Mouse (Mus musculus): Measurements from ENCODE around the gene Otud7a. TPM values are rescaled to one million over a fixed set of nuclear protein-coding genes. Genes with fewer than 3 reads are reported as not detected.

Gene Otud7a
- polyA plus RNA-seq, 1 experiment, result 52.1 TPM

DNA sequence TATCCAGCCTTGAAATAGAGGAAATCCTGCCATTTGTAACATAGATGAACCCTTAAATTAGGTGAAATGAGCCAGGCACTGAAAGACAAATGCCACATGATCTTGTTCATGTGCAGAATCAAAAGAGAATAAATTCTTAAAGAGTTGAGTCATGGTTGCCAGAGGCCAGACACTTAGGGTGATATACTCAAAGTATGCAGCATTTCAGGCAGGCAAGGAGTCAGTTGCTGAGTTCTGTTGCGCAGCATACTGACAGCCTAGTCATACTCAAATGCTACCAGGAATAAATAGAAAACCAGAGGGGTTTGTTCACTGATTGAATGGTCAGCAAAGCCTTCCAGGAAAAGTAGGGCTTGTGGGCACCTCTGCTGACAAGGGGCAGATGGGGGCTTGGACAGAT is 160.3 kb downstream of the Otud7a start:
- H3K4me1 ChIP-seq (ENCODE audit: control insufficient read depth, insufficient read depth, low read length), result no peaks in the 10 kb centered on the region; the same call in 1 of the 2 replicates
- H3K27ac ChIP-seq (ENCODE audit: insufficient read depth, low read length), result no peak overlapping the region
- TF ChIP-seq POLR2A (IDR thresholded peaks at IDR 0.05; ENCODE audit: extremely low read depth, insufficient read depth, low read length), result no peak
- no peak for TF ChIP-seq CTCF (IDR thresholded peaks at IDR 0.05; ENCODE audit: extremely low read depth, insufficient read depth, low read length)
- H3K4me3 ChIP-seq (ENCODE audit: insufficient read depth, low read length), result no peak overlapping the region

DNA sequence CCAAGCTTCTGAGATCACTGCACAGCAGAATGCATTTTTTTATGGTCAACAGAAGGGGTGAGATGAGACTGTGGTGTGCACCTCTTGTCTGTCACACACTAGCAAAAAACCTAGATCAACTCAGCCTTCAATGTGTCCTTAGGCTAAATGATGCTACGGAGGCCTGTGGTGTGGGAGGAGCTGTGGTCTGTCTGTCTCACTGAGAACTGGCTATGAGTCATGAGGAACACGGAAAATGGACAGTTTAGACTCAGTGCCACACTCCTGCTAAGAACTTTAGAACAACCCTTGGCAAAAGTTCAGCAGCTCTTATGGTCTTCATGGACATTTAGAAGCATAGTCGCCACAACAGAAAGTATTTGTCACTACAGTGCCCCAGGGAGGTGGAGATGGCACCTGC is 172.5 kb downstream of the Otud7a start:
- no peak for TF ChIP-seq POLR2A (IDR thresholded peaks at IDR 0.05; ENCODE audit: extremely low read depth, insufficient read depth, low read length)
- no peak for TF ChIP-seq CTCF (IDR thresholded peaks at IDR 0.05; ENCODE audit: extremely low read depth, insufficient read depth, low read length)
- Histone ChIP-seq H3K4me1 (ENCODE audit: control insufficient read depth, insufficient read depth, low read length) (peaks cover 9% of the 10 kb centered on the region), H3K4me3 (ENCODE audit: insufficient read depth, low read length) (no peak overlapping the region), H3K27ac (ENCODE audit: insufficient read depth, low read length) (no peak overlapping the region)

DNA sequence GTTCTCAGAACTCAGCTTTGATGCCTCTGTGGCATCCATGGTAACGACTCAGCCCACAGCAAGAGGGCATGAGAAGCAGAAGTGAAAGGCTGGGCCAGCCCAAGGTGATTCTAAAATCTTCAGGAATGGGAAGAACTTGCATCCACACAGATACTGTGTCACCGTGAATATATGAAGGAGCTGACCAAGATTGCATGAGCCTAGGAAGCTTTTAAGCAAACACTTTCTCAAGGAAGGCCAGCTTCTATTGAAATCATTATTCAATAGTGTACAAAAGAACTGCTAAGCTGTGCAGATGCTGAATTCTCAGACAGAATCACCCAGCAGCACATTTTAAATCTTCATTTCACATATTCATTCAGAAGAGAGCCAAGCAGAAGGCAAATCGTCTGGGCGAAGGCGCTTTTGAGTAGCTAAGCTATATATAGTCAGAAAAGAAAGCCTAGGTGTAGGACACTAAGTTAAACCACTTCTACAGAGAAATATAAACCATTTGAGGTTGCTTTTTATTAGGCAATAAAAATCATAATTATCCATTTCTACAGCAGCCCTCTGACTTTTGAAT is 176.3 kb downstream of the Otud7a start:
- TF ChIP-seq CTCF (IDR thresholded peaks at IDR 0.05; ENCODE audit: extremely low read depth, insufficient read depth, low read length), result no peak
- no peak for TF ChIP-seq POLR2A (IDR thresholded peaks at IDR 0.05; ENCODE audit: extremely low read depth, insufficient read depth, low read length)
- Histone ChIP-seq H3K4me1 (ENCODE audit: control insufficient read depth, insufficient read depth, low read length) (peaks cover 9% of the 10 kb centered on the region), H3K27ac (ENCODE audit: insufficient read depth, low read length) (peak overlapping the region; percentile 57; the same call in 1 of the 2 replicates), H3K4me3 (ENCODE audit: insufficient read depth, low read length) (no peak overlapping the region)

DNA sequence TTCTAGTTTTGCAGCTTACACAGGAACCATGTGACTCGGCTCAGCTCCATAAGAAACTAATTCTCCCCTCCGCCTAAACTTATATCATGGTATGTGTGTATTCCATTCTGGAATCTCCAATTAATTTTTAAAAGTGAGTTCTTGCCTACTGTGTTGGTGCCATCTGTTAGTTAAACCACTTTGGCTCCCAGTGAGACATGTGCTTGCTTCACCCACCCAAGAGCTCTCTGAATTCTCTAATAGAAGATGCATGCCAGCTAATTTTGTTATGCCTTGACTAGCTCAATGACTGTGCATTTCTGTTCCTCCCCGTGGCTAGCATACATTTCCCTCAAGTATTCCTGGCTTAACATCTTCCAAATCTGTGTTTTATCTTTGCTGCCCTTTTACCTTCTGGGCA is 193.1 kb downstream of the Otud7a start:
- H3K4me3 ChIP-seq (ENCODE audit: insufficient read depth, low read length), result no peak overlapping the region
- no peak for TF ChIP-seq POLR2A (IDR thresholded peaks at IDR 0.05; ENCODE audit: extremely low read depth, insufficient read depth, low read length)
- TF ChIP-seq CTCF (IDR thresholded peaks at IDR 0.05; ENCODE audit: extremely low read depth, insufficient read depth, low read length), result no peak
- peak overlapping the region; percentile 51; the same call in 1 of the 2 replicates for H3K27ac ChIP-seq (ENCODE audit: insufficient read depth, low read length)

DNA sequence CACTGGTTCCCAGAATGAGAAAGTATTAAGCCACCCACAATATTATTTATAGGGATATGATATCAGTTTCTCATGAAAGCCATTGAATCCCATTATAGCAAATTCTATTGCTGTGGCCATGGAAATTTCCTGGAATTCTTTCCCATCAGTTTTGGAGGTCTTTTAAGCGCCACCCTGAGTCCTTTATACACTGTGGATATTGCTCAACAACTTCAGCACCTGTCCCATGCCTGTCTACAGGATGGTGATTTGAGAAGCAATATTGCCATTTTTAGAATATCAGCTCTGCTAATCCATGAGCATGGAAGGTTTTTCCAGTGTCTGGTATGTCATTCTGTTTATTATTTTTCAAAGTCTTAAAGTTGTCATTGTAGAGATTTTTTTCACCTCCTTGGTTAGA is 199.5 kb downstream of the Otud7a start:
- no peak overlapping the region for H3K4me3 ChIP-seq (ENCODE audit: insufficient read depth, low read length)
- TF ChIP-seq POLR2A (IDR thresholded peaks at IDR 0.05; ENCODE audit: extremely low read depth, insufficient read depth, low read length) (no peak), CTCF (IDR thresholded peaks at IDR 0.05; ENCODE audit: extremely low read depth, insufficient read depth, low read length) (no peak)

More for the DNA sequence above, 193.1 kb downstream of the Otud7a start:
- H3K4me1 ChIP-seq (ENCODE audit: control insufficient read depth, insufficient read depth, low read length), result peaks cover 2% of the 10 kb centered on the region; the same call in 1 of the 2 replicates

DNA sequence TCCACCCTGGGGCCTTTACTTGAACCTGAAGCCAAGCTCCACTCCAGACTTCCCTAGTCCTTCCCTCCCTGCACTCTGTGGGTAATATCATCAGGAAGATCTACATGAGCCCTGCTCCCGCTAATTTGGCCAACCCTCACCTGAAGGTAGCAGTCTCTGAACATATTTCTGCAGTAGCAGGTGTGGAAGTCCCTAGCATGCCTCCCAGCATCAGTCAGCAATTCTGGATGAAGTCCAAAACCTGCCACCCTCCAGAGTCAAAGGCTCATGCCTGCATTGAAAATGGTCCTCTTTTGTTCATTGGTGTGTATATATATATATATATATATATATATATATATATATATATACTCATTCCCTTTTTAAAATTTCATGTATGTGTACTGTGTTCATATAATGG is 202.6 kb downstream of the Otud7a start:
- Histone ChIP-seq H3K27ac (ENCODE audit: insufficient read depth, low read length) (no peak overlapping the region), H3K4me1 (ENCODE audit: control insufficient read depth, insufficient read depth, low read length) (no peaks in the 10 kb centered on the region), H3K4me3 (ENCODE audit: insufficient read depth, low read length) (no peak overlapping the region)
- no peak for TF ChIP-seq POLR2A (IDR thresholded peaks at IDR 0.05; ENCODE audit: extremely low read depth, insufficient read depth, low read length)
- TF ChIP-seq CTCF (IDR thresholded peaks at IDR 0.05; ENCODE audit: extremely low read depth, insufficient read depth, low read length), result no peak

More for the DNA sequence above, 199.5 kb downstream of the Otud7a start:
- no peak overlapping the region for H3K27ac ChIP-seq (ENCODE audit: insufficient read depth, low read length)
- H3K4me1 ChIP-seq (ENCODE audit: control insufficient read depth, insufficient read depth, low read length), result no peaks in the 10 kb centered on the region

DNA sequence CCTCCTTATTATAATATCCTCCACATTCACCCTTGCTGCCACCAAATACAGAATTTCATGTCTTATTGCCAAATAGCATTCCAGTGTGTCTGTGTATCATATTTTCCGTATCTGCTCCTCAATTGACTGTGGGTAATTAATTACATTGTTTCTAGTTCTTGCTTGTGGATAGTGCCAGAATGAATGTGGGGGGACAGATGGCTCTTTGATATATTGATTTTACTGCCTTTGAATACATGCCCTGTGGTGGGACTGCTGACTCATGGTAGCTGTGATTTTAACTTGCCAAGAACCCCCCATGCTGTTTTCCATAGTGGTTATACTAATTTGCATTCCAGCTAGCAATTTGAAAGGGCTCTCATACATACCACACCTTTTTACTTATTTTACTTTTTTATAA is 215.7 kb downstream of the Otud7a start:
- Histone ChIP-seq H3K27ac (ENCODE audit: insufficient read depth, low read length) (no peak overlapping the region), H3K4me3 (ENCODE audit: insufficient read depth, low read length) (no peak overlapping the region), H3K4me1 (ENCODE audit: control insufficient read depth, insufficient read depth, low read length) (no peaks in the 10 kb centered on the region)
- TF ChIP-seq POLR2A (IDR thresholded peaks at IDR 0.05; ENCODE audit: extremely low read depth, insufficient read depth, low read length) (no peak), CTCF (IDR thresholded peaks at IDR 0.05; ENCODE audit: extremely low read depth, insufficient read depth, low read length) (no peak)

DNA sequence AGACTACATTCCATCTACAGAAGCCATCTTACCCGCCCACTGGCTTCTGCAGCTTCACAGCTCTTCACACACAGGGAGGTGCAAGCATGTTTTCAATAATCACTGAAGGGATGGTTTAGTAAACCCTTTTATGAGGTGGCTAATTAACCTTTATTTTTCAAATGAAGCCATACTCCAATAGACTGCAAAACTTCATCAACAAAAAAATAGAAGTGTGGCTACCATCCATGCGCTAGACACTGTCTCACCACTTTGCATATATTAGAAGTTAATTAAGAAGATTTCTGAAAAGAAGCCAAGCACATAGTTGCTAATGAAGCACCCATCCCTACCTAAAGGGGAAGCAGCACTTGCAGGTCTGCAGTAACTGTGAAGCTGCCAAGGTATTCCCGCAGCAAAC is 218.2 kb downstream of the Otud7a start:
- H3K4me3 ChIP-seq (ENCODE audit: insufficient read depth, low read length), result no peak overlapping the region
- peaks cover 2% of the 10 kb centered on the region; the same call in 1 of the 2 replicates for H3K4me1 ChIP-seq (ENCODE audit: control insufficient read depth, insufficient read depth, low read length)
- TF ChIP-seq CTCF (IDR thresholded peaks at IDR 0.05; ENCODE audit: extremely low read depth, insufficient read depth, low read length), result no peak
- TF ChIP-seq POLR2A (IDR thresholded peaks at IDR 0.05; ENCODE audit: extremely low read depth, insufficient read depth, low read length), result no peak
- no peak overlapping the region for H3K27ac ChIP-seq (ENCODE audit: insufficient read depth, low read length)

DNA sequence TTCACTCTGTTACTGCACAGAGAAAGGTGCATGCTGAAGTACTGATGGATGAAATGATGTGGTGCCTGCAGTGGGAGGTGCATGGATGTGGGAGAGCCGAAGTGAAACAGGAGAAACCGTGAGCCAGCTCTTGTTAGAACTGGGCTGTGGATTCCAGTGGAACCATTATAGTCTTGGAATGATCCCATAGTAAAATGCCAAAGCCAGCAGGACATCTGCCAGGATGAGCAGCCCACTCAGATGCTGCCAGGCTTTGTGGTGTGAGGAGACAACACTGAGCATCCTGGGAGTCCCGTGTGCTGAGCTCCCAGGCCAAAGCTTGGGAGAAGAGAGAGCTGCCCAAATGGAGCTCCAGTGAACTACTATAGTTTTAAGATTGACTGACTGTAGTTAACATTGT is 220.9 kb downstream of the Otud7a start:
- peaks cover 8% of the 10 kb centered on the region for H3K4me1 ChIP-seq (ENCODE audit: control insufficient read depth, insufficient read depth, low read length)
- H3K27ac ChIP-seq (ENCODE audit: insufficient read depth, low read length), result no peak overlapping the region
- TF ChIP-seq CTCF (IDR thresholded peaks at IDR 0.05; ENCODE audit: extremely low read depth, insufficient read depth, low read length) (no peak), POLR2A (IDR thresholded peaks at IDR 0.05; ENCODE audit: extremely low read depth, insufficient read depth, low read length) (no peak)
- H3K4me3 ChIP-seq (ENCODE audit: insufficient read depth, low read length), result no peak overlapping the region

DNA sequence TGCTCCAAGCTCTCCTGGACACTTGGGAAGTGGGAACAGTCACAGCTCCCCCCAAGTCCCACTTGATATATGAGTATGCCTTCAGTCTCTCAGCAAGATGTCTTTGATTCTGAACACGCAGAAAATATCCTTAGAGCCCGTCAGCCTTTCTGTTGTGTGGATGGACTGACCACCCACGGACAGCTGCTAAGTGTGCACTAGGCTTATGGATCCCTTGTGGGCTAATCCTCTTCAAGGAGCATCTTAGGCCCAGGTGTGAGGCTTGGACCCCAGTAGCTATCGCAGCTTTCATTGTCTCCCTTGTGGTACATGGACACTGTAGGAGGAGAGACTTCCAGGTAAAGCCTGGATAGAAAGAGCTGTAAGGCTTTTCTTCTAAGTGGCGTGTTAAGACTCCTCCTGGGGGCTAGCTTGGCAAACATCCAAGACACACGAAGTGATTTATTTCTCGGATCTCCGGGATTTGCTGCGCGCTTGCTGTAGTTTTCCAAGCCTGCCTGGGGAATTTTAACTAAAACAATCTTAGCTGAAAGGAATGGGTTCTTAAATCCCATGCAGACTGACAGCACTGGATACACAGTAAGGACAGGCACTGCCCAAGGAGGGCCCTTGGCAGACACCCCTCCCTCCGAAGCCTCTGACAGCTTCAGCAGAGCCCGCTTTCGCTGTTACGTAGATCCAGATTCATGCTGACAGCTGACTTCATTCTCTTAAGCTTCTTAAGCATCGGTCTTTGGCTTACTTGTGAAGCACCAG is 223.6 kb downstream of the Otud7a start:
- Histone ChIP-seq H3K27ac (ENCODE audit: insufficient read depth, low read length) (0 out of 2 replicates have a peak overlapping the region, but pooled peaks have one; percentile 19), H3K4me3 (ENCODE audit: insufficient read depth, low read length) (no peak overlapping the region), H3K4me1 (ENCODE audit: control insufficient read depth, insufficient read depth, low read length) (peaks cover 8% of the 10 kb centered on the region)
- no peak for TF ChIP-seq CTCF (IDR thresholded peaks at IDR 0.05; ENCODE audit: extremely low read depth, insufficient read depth, low read length)
- no peak for TF ChIP-seq POLR2A (IDR thresholded peaks at IDR 0.05; ENCODE audit: extremely low read depth, insufficient read depth, low read length)
